Mouse (Mus musculus) liver, embryonic 12.5 days (tissue): Measurements from ENCODE around the gene Prr32. TPM values are rescaled to one million over a fixed set of nuclear protein-coding genes. Genes with fewer than 3 reads are reported as not detected.

Source experiments
- ATAC-seq: fragments of 200-750 bp; cut with Nextera tagmentation; 2 replicates; pipeline ENCODE4 v1.8.0; 2017; ENCODE audit warnings: moderate number of reproducible peaks, mild to moderate bottlenecking, moderate library complexity
- H3K27ac ChIP-seq: fragments of 300-500 bp; sonication (generic); 2 replicates; pipeline ENCODE4 v1.5.1; 2016; ENCODE audit warnings: mild to moderate bottlenecking
- H3K27me3 ChIP-seq: fragments of 300-500 bp; sonication (generic); replicated peaks from 2 replicates; pipeline ENCODE4 v1.6.1; 2016; ENCODE audit warnings: mild to moderate bottlenecking, moderate library complexity
- H3K36me3 ChIP-seq: fragments of 300-500 bp; sonication (generic); 2 replicates; pipeline ENCODE4 v1.6.1; 2016; ENCODE audit warnings: mild to moderate bottlenecking, moderate library complexity
- H3K4me1 ChIP-seq: fragments of 300-500 bp; sonication (generic); 2 replicates; pipeline ENCODE4 v1.6.1; 2016
- H3K4me2 ChIP-seq: fragments of 300-500 bp; sonication (generic); 2 replicates; pipeline ENCODE4 v1.6.1; 2016; ENCODE audit warnings: mild to moderate bottlenecking, moderate library complexity
- H3K4me3 ChIP-seq: fragments of 300-500 bp; sonication (generic); 2 replicates; pipeline ENCODE4 v1.5.1; 2016; ENCODE audit warnings: mild to moderate bottlenecking, moderate library complexity
- H3K9ac ChIP-seq: fragments of 300-500 bp; sonication (generic); 2 replicates; pipeline ENCODE4 v1.6.1; 2016; ENCODE audit warnings: mild to moderate bottlenecking, moderate library complexity
- H3K9me3 ChIP-seq: fragments of 300-500 bp; sonication (generic); replicated peaks from 2 replicates; pipeline ENCODE4 v1.6.1; 2016; ENCODE audit warnings: mild to moderate bottlenecking, moderate library complexity
- WGBS: fragments of 180-500 bp; shearing (Covaris S2); methylation state at CpG from one replicate; pipeline ENCODE4 v1.1.7; 2016; ENCODE audit not compliant: insufficient replicate concordance; 5-methylcytosine and 5-hydroxymethylcytosine counted together
- polyA plus RNA-seq: library from polyadenylated mRNA; unstranded; fragments of >200 nt; fragmentation: Nextera tagmentation; extraction: Ambion mirVana; gene quantifications from 2 replicates; pipeline ENCODE4 v1.2.1, GENCODE M21; 2016

The Prr32 gene
- polyA plus RNA-seq, result 0.12 TPM in 1 of 2 replicates, not detected in the other

- no peaks in the 10 kb centered on the region for H3K4me1 ChIP-seq
- no peak for ATAC-seq
- no peaks in the 10 kb centered on the region for H3K9me3 ChIP-seq
- no peak within 1 kb of the TSS for H3K9ac ChIP-seq
- H3K36me3 ChIP-seq, result no peaks in the 10 kb centered on the region
- no peak within 1 kb of the TSS for H3K27ac ChIP-seq
- no peaks in the 10 kb centered on the region for H3K27me3 ChIP-seq
- H3K4me3 ChIP-seq, result no peak within 1 kb of the TSS
- WGBS, result 58% methylated on average over 1 of the region's 1 CpGs
- H3K4me2 ChIP-seq, result no peak within 1 kb of the TSS
Observed at GRCm38 (mm10) chrX:45090604-45091003, at the start of gene Prr32. Gene Prr32, plus strand, starts transcription at chrX:45090904.
